Mouse (Mus musculus): ENCODE results near the gene Gm49395.

Gene Gm49395

DNA sequence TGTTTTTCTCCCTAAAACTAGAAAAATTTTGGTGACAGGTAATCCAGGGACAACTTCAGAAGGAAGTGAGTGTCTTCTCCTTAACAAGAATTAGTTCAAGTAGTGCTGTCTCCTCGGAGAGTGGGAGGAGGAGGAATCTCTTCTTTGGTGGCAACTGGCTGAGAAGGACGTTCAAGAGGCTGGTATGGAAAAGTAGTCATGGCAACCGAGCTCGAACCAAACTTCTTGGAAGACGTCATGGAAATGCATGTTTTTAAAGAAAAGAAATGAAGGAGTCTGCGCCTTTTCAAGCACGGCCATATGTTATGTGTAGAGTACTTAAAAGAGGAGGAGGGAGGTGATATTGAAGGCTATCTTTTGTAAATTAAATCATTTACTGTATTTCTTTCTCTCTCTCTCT, 49.2 kb downstream of the Gm49395 start:
- no peak for DNase-seq (ENCODE audit: low spot score in 2 of 2)

DNA sequence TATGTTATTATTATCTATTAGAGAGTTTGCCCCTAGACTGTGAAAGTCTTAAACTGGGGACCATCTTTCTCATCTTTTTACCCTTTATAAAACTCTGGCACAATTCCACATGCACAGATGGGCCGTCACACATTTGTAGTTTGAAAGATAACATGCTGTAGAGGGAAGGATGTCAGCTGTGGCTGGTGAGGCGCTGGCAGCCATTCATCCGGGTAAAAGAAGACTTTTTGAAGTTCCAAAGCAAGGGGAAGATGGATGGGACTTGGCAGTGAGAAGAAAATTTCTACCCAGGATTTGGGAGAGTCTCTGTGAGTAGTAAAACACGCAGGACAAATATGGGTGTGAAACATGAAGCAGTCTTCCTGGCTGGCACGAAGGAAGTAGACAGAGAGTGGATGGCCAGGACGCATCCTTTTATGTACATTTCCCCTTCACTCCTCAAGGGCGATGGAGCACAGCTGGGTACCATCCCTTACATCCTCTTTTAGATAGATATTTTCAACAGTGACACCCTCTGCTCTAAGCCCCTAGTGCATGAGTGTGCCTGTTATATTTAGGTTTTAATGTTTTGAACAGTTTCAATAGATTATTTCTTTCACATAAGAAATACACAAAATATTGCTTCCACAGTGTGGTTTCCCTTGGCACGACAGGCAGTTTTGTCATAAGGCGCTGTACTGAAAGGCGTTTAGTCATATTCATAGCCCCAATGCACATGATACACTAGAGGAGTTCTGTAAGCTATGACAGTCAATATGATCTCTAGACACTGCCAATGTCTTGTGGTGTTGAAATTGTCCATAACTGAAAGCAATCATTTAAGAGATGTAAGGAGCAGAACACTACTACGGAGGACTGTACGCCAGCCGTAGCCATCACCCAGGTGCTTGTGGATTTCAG, 50.8 kb downstream of the Gm49395 start:
- peak in 1 of 2 experiments; percentile 10 for DNase-seq (ENCODE audit: low spot score in 2 of 2)

DNA sequence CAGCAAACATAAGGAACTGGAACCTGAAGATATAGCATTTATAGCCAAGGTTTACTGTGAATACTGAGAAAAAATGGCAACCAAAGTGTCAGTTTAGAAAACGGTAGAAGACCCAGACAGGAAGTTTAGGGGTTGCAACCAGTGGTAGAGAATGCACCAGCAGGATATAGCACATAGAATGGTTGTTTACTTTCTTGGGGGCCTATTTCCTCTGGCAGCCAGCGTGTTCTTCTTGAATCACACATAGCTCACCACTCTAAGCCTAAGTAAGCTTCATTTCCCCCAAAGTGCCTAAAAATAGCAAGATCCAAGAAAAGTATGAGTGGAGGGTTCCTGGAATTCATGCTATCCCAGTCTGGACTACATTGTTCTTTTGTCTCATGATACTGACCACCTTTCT, 59.1 kb downstream of the Gm49395 start:
- no peak for DNase-seq (ENCODE audit: low spot score in 2 of 2)

DNA sequence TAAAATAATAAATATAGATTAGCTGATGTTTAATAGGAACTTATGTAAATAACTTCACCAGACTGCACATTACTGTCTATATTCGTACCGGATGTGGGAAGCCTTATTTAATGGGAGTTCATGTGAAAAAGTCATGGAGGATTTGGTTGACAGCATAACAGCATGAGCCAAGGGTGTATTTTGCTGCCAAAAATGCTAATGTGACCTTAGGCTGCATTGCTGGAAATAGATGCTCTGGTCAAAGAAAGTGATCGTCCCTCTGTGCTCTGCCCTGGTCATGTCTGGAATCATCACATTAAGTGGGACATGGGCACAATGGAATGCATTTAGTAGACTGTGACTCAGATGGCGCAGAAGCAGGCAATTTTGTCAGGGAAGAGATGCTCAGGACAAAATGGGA, 64.4 kb downstream of the Gm49395 start:
- DNase-seq (ENCODE audit: low spot score in 2 of 2): peak in 1 of 2 experiments; percentile 2

DNA sequence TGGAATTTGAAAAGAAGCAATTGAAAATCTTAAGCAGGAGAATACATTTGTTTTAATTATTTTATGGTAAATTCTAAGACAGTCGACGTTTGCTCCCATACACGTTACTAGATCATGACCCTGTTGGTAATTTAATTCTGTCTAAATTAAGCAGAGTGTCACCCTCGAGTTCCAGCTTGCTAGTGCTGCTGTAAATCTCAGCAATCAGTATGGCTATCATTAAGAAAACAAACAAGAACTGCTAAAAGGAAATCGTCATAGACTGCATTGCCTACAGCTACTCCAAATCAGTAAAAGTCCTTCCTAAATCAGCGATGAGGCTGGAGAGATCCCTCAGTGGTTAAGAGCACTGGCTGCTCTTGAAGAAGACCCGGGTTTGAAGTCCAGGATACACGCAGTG, 66.3 kb downstream of the Gm49395 start:
- no peak for DNase-seq (ENCODE audit: low spot score in 2 of 2)

DNA sequence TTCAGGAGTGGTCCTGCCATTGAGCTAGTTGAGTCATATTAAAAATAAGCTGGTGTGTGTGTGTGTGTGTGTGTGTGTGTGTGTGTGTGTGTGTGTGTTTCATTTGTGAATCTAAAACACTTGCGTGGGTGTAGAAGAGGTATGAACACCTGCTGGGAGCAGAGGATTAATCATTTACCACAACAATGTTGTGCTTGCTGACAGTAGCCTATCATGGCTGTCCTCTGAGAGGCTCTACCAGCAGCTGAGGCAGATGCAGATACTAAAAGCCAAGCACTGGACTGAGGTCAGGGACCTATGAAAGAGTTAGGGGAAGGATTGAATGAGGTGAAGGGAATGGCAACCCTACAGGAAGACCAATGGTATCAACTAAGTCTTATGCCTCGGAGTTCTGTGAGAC, 68.6 kb downstream of the Gm49395 start:
- DNase-seq (ENCODE audit: low spot score in 2 of 2): no peak

DNA sequence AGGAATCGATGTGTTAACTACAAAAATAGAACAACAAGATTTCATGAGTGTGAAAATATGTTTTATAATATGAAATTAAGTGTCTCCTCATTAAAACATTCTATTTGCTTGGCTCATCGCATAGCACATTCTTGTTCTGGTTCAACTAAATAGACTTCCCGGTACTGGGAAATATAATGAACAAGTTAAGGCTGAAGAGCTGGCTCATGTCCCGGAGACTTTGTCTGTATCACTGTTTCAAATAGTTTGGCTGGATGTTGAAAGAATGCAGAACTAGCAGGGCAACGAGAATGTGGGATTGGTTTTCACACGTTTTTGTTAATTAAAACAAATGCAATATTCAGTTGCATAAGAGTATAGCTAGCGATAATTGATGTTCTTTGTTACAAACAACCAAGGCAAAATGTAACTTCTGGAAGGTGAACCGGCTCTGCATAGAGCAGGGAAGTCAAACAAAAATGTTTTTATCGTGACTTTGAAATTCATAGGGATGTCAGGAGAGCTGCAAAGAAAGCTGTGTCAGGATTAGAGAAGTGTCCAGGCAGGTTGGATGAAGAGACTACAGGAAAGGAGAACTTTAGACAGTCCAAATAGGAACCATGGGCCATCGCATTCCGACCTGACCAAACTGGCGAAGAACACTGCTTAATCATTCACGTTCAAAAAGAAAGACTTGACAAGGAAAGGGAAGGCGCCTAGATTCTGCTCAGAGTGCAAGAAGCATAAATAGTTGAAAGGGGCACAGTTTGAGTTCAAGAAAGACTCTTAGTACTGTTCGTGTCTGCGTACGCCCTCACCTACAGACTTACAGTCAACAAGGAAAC, 70.3 kb downstream of the Gm49395 start:
- DNase-seq (ENCODE audit: low spot score in 2 of 2): no peak

DNA sequence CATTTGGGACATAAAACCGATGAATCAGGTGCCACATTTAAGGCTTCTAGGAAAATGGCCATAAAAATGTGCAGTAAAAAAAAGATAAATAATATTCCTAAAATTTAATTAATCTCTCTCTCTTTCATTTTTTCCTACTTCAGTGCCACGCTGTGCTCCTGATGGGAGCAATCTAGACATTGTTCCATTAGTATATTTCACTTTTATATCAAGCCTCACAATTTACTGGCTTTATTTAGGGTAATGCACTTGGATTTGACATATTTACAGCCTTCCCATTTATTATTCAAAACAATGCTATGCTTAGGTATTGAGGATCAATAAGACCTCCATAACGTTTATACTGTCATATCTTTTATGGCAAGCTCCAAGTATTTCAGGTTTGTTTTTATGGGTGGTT, 76.3 kb downstream of the Gm49395 start:
- no peak for DNase-seq (ENCODE audit: low spot score in 2 of 2)

DNA sequence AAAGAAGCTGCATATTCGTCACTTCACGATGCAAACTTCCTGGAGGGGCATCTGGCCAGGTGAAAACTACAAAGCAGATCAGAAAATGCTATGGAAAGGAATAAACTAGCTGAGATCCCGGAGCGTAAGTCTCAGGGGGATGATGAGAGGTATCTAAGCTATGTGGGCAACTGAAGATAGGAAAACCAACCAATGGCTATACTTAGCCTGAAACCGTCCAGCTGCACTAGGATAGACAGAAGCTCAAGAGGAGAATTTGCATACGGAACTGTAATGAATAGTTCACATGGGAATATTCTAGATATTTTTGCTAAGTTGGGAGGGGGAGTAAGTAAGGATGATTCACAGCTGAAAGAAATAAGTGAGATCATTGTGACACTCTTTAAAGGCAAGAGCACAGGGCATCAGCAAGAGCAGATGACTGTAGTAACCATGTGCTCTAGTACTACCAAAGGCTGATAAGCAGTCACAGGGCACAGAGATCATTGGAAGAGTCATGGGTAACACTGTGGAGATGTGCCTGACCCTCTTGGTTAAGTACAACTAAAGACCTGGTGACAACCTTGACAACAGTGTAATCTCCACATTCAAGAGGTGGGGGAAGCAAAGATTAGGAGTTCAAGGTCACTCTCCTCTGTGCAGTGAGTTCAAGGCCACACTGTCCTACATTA, 79.5 kb downstream of the Gm49395 start:
- DNase-seq (ENCODE audit: low spot score in 2 of 2): no peak

DNA sequence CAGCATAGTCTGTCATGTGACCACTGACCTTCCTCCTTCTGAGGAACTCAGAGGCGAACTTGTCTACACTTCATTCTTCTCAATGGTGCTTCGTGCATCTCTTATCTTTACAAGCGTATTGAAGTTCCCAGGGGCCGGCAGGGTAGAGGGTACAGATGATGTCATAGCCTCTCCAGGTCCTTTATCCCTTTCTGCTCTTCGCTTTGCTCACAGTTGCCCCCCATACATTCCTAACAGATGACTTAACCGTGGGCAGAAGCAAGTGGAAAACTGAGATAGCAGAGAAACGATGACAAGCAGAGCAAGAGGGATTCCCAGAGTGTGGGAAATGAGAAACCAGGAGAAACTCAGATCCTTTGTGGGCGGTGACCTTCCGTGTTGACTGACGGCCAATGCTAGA, 80.3 kb downstream of the Gm49395 start:
- DNase-seq (ENCODE audit: low spot score in 2 of 2): no peak

DNA sequence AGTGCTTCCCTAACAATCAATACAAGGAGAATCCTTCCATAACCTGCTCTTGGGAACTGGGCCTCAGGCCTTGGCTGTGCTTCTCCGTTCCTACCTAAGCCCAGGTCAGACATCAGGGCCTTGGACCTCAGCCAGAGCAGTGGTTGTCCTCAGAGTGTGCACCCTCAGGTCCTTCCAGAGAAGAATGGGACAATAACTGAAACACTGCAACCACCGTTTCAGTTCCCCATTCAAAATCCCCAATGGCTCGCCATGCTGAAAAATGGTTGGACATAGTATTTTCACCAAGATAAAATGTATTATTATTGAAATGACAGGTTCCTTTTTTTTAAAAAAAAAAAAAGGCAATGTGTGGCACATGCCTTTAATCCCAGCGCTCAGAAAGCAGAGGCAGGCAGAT, 81.0 kb downstream of the Gm49395 start:
- no peak for DNase-seq (ENCODE audit: low spot score in 2 of 2)

DNA sequence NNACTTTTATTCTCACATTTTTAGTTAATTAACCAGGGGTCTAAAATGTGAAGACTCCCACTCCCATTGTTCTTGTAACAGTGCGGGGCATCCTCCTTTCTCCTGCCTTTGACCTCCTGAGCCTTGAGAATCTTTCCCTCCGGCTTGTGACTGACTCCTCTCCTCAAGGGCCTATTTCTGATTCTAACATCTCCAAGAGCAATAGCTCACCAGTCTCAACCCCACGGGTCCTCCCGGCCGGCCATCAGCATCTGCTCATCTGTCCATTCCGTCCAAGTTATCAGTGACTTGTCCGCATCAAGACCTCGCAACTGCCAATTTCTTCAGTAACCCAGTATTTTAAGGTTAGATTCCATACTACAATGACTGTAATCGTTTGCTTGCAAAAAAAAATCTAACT, 84.2 kb downstream of the Gm49395 start:
- DNase-seq (ENCODE audit: low spot score in 2 of 2): no peak

DNA sequence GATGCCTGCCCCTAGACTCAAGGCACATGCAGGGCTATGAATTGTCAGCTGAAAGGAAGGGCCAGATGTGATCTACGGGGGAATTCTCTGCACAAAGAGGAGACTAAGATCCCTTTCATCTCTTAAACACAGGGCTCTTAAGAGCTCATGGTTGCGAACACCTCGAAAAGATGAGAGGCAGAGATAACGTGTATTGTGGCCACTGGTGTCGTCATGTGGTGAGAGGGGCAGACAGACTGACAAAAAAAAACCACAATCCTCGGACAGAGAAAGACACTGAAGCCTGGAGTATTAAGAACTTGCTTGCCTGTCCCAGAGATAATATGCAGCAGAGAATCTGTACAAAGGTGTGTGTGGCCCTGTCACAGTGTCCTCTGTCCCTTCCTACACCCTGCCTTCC, 90.2 kb downstream of the Gm49395 start:
- DNase-seq (ENCODE audit: low spot score in 2 of 2): no peak

DNA sequence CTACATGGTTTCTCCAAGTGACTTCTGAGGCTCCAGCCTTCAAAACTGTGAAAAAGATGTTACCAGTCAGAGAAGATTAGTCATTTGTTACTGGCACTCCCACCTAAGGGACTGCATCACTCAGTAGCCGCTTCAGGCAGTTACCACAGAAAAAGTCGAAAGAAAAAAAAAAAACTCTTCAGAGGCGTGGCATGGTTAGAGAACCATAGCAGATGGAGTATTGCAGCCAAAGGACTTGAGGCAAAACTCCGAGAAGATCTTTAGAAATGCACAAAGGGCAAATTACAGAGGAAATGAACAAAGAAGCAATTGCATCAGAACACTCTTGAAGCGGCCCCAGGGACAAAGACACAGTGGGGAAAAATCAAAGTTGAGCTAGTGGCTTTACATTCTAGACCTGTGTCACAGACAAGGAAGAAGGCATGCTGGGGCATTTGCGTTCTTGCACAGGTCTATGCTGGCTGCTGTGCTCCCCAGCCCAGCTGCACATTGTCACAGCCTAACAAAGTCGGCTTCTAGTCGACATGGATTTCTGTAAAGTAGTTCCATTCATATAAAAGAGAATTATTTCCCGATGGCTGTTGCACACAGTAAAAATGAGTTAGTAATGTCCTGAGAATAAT, 95.4 kb downstream of the Gm49395 start:
- DNase-seq (ENCODE audit: low spot score in 2 of 2): no peak

DNA sequence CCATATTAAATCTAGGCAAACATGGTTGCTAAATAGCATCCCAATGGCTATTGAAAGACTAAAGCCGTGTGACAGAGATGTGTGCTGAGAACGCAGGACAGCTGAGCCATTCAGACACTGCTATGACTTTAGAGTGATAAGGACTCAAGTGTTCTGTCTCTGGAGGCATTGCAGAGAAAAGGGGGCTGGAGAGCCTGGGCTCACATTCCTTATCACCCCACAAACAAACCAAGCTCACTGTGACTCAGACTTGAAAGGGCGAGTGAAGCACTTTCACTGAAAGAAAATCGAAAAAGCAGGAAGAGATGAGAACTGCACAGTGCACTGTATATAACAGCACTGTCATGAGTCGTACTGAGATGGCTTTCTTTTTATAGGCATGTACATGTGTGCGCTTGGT, 96.4 kb downstream of the Gm49395 start:
- no peak for DNase-seq (ENCODE audit: low spot score in 2 of 2)

DNA sequence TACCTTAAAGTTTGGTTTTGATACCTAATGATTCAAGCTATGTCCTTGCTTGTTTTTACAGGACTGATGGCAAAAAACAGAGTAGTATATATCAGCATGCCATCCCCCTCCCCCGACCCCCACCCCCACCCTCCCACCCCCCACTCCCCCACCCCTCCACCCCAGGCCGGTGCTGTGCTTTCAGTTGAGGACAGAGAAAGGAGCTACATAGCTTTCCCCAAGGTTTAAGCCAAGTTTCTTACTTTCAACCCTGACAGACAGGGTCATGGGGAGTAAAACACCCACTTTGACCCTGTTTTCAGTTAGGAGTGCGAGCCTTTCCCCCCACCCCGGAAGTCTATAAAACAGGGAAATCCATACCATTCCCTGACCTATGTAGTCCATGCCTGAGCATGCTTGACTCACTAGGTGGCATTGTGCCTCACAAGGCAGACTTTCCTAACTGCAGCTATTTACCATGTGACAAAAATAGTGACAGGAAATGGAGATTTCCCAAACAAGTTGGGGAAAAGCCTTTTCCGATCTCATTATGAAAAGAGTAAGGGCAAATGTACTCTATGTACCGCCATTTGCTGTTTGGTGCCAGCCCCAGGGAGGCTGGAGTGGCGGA, 98.2 kb downstream of the Gm49395 start:
- no peak for DNase-seq (ENCODE audit: low spot score in 2 of 2)

DNA sequence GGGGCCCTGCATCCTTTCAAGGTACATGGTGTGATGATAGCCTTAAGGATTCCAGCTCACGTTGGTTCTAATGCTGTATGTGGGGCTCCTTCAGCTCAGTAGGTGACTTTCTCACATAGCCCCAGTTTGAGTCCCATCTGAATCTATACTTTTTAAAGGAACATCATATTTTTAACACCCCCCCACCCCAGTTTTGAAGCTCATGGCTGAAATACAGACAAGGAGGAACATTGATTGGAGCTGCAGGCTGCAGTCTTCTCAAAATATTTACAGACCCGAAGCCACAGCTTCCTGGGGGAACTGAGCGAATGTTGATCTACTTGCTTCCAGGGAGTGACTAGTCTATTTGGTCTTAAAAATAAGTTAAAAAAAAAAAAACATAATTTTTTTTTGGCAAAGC, 98.9 kb downstream of the Gm49395 start:
- no peak for DNase-seq (ENCODE audit: low spot score in 2 of 2)

DNA sequence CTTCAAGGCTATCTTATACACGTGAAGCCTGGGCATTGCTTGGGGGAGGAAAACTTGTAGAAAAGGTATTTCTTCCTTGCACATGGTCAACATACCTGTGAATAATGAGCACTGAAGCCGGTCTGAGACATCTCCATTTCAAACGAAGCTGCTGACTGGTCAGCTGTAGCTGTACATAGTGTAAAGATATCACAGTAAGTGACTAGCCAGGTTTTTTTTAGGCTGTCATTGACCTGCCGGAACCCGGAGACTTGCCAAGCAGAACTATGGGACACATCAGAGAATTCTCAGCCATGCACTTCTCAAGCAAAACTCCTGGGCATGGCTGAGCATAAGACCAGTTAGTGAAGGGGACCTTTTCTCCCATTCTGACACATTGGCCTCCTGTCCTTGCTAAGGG, 99.6 kb downstream of the Gm49395 start:
- no peak for DNase-seq (ENCODE audit: low spot score in 2 of 2)

DNA sequence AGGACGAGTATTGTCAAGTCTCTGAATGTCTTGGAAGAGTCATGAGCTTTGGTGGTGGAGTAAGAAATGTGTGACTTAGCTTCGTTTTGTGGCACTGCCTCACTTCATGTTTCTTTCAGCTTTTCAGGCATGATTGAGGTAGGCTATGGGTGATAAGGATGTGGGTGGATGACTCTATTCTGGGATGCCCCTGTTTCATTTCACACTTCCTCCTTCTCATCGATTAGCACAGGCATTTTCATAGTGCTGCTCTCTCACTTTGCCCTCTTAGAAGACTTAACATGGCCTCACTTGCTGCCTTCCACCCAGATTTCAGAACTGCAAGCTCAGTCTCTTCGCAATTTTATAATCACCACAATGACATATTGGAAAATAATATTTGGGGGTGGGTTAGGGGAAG, 102.1 kb downstream of the Gm49395 start:
- DNase-seq (ENCODE audit: low spot score in 2 of 2): no peak

DNA sequence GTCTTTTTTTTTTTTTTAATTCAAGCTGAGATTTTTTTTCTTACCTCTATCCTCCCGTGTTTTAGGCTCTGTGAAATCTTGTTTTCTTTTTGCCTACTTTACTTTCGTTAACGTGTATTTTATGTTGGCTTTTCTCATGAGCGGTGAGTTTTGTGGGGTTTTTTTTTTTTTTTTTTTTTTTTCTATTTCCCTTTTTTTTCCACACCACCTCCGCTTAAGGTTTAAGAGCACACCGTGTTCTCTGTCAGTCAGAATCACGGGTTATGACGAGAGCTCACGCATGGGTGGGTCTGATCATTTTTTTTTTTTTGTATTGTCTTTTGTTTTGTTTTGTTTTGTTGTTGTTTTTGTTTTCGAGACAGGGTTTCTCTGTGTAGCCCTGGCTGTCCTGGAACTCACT, 103.6 kb downstream of the Gm49395 start:
- DNase-seq (ENCODE audit: low spot score in 2 of 2): no peak

DNA sequence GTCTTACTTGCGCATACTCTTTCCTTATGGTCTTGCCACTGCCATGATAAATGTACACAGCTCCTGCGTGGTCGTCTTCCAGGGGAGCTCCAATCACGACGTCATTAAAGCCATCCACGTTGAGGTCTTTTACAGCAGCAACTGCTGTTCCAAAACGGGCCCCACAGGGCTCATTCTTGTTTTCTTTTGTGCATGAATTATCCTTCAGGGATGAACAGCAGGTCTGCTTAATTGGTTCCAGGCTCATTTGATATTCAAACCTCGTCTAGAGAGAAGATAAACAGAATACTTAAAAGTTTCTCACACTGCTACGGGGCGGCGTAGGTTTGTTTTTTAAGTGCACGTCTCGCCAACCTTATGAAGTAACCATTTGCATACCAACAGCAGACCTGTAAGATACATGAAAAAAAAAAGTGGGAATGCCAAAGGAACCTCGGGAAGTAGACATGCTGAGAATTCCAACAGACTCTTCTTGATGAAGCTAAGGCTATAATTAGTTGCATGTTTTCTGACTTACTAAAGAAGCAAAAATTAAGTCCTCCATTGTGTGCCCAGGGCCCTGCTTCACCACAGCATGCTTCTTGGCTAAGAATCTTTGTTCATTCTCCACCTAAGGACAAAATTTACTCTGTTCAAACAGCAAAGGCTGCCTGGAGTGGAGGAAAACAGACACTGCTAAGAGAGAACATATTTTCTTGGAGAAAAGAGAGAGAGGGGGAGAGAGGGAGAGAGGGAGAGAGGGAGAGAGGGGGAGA, 109.3 kb downstream of the Gm49395 start:
- no peak for DNase-seq (ENCODE audit: low spot score in 2 of 2)
